Mouse (Mus musculus) forebrain, embryonic 14.5 days (tissue): ENCODE measurements around the gene Cd68. TPM values are rescaled to one million over a fixed set of nuclear protein-coding genes. Genes with fewer than 3 reads are reported as not detected.
"Not testable (repeated sequence)": the region's sequence is repeated elsewhere in the genome, so short reads cannot be mapped to it uniquely, and the experiment has no call there.

Experiments used
- ATAC-seq: fragments of 200-750 bp; cut with Nextera tagmentation; 2 replicates; pipeline ENCODE4 v1.8.0; 2017; ENCODE audit warnings: mild to moderate bottlenecking, moderate library complexity
- DNase-seq: peaks from one replicate; pipeline ENCODE4 v3.0.0-alpha.2; 2015; ENCODE audit warnings: low spot score
- H3K27ac ChIP-seq: fragments of 300-500 bp; sonication (generic); 2 replicates; pipeline ENCODE4 v1.5.1; 2014; ENCODE audit warnings: low read depth, mild to moderate bottlenecking, control low read depth, low read length, moderate library complexity
- H3K27me3 ChIP-seq: fragments of 300-500 bp; sonication (generic); replicated peaks from 2 replicates; pipeline ENCODE4 v1.6.1; 2014; ENCODE audit warnings: low read length, control low read depth, mixed read lengths; ENCODE audit not compliant: control insufficient read depth, insufficient read depth
- H3K36me3 ChIP-seq: fragments of 300-500 bp; sonication (generic); 2 replicates; pipeline ENCODE4 v1.6.1; 2014; ENCODE audit warnings: low read length, control low read depth; ENCODE audit not compliant: control insufficient read depth, insufficient read depth
- H3K4me1 ChIP-seq: fragments of 300-500 bp; sonication (generic); 2 replicates; pipeline ENCODE4 v1.6.1; 2014; ENCODE audit warnings: antibody characterized with exemption, low read length, control low read depth; ENCODE audit not compliant: control insufficient read depth, insufficient read depth
- H3K4me2 ChIP-seq: fragments of 300-500 bp; sonication (generic); 2 replicates; pipeline ENCODE4 v1.6.1; 2014; ENCODE audit warnings: mild to moderate bottlenecking, control low read depth, low read length
- H3K4me3 ChIP-seq: fragments of 300-500 bp; sonication (generic); 2 replicates; pipeline ENCODE4 v1.5.1; 2014; ENCODE audit warnings: low read depth, low read length, control low read depth
- H3K9ac ChIP-seq: fragments of 300-500 bp; sonication (generic); 2 replicates; pipeline ENCODE4 v1.6.1; 2014; ENCODE audit warnings: mild to moderate bottlenecking, low read length, control low read depth, moderate library complexity
- H3K9me3 ChIP-seq: fragments of 300-500 bp; sonication (generic); replicated peaks from 2 replicates; pipeline ENCODE4 v1.6.1; 2016; ENCODE audit warnings: low read length, control low read depth, mixed read lengths; ENCODE audit not compliant: control insufficient read depth
- WGBS: fragments of 180-500 bp; shearing (Covaris S2); extraction: QIAGEN DNeasy Blood & Tissue Kit; methylation state at CpG from one replicate; pipeline ENCODE4 v1.1.7; 2014; 5-methylcytosine and 5-hydroxymethylcytosine counted together
- polyA plus RNA-seq: library from polyadenylated mRNA; unstranded; fragments of >200 nt; fragmentation: Nextera tagmentation; extraction: Ambion mirVana; gene quantifications from 2 replicates; pipeline ENCODE4 v1.2.1, GENCODE M21; 2014

Gene Cd68
- polyA plus RNA-seq, 1 experiment from 2014 or later, result 9.6 TPM

DNA sequence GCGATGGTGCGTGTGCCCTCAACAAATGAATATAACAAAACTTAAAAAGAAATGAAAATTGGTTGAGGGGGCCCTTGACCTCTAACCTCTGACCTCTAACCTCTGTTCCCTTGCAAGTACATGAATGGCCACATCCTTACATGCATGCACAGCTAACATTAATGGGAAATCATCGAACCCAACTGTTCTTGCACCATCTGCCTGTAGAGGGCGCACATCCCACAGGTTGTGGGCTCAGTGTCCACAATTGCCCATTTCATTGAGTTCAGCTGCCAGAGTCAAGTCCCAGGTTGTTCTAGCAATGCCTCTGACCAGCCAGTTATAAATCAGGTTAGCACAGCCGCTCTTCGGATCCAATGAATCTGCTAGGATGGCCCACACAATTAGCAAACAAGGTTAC lies 37.7 kb downstream of the Cd68 start:
- H3K27ac ChIP-seq, result no peak overlapping the region
- H3K4me2 ChIP-seq, result no peak overlapping the region
- no peaks in the 10 kb centered on the region for H3K27me3 ChIP-seq
- WGBS, result 37% methylated on average over 6 of the region's 6 CpGs
- H3K4me3 ChIP-seq, result no peak overlapping the region
- DNase-seq (peak; percentile 83), ATAC-seq (no peak)
- no peak overlapping the region for H3K9ac ChIP-seq
- H3K4me1 ChIP-seq, result no peaks in the 10 kb centered on the region
- H3K36me3 ChIP-seq, result no peaks in the 10 kb centered on the region
- no peaks in the 10 kb centered on the region for H3K9me3 ChIP-seq

DNA sequence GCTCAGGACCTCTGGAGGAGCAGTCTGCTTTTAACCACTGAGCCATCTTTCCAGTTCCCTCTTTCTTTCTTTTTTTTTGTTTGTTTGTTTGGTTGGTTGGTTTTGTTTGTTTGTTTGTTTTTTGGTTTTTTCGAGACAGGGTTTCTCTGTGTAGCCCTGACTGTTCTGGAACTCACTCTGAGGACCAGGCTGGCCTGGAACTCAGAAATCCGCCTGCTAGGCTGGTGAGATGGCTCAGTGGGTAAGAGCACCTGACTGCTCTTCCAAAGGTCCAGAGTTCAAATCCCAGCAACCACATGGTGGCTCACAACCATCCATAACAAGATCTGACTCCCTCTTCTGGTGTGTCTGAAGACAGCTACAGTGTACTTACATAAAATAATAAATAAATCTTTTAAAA lies 41.6 kb downstream of the Cd68 start:
- H3K4me3 ChIP-seq, H3K9ac ChIP-seq, H3K27me3 ChIP-seq, ATAC-seq, H3K9me3 ChIP-seq, H3K4me2 ChIP-seq, DNase-seq, H3K36me3 ChIP-seq, H3K27ac ChIP-seq: not testable (repeated sequence)
- 84% methylated on average over 2 of the region's 2 CpGs for WGBS
- H3K4me1 ChIP-seq, result peaks cover 10% of the 10 kb centered on the region

DNA sequence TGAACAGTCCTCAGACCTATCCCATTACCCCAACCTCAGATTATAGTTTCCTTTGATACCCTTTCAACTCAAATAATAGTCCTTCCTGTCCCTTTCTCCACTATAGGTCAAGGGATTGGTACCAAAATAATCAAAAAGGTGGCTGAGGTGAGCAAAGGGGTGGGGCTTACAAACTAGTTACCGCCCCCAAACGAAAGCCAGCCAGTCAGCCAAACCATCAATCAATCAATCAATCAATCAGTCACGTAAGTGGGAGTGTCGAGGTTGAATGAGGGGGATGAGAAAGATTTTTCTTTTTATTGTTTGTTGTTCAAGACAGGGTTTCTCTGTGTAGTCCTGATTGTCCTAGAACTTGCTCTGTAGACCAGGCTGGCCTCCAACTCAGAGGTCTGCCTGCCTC lies 42.9 kb downstream of the Cd68 start:
- H3K4me2 ChIP-seq, result peak overlapping the region; percentile 77
- peak overlapping the region; percentile 80 for H3K9ac ChIP-seq
- peak overlapping the region; percentile 45 for H3K4me3 ChIP-seq
- no peaks in the 10 kb centered on the region for H3K9me3 ChIP-seq
- ATAC-seq (no peak), DNase-seq (no peak)
- peaks cover 10% of the 10 kb centered on the region for H3K4me1 ChIP-seq
- no peak overlapping the region for H3K27ac ChIP-seq
- no peaks in the 10 kb centered on the region for H3K27me3 ChIP-seq
- WGBS, result 68% methylated on average over 4 of the region's 4 CpGs
- H3K36me3 ChIP-seq, result no peaks in the 10 kb centered on the region

DNA sequence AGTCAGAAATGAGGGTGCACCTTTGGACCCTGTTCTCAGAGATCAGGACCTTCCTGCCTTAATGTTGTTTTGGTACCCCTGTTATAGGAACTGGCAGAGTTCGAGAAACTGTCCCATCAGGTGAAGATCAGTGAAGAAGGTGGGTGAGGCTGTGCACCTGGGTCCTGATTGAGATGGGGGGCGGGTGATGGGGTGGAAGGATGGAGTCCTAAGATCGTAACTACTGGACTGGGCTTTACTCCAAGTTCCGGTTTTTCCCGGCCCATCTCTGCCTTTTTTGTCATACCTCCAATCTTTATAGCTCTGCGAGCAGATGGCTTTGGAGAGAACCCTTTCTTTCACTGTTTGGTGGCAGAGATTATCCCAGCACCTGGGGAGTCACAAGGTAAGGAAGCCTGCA lies 43.5 kb downstream of the Cd68 start:
- ATAC-seq (no peak), DNase-seq (peak; percentile 13)
- WGBS, result 38% methylated on average over 6 of the region's 6 CpGs
- H3K27ac ChIP-seq, result peak overlapping the region; percentile 60; the same call in 1 of the 2 replicates
- H3K4me1 ChIP-seq, result peaks cover 10% of the 10 kb centered on the region
- peak overlapping the region; percentile 77 for H3K4me2 ChIP-seq
- H3K36me3 ChIP-seq, result no peaks in the 10 kb centered on the region
- peak overlapping the region; percentile 80 for H3K9ac ChIP-seq
- no peaks in the 10 kb centered on the region for H3K9me3 ChIP-seq
- H3K4me3 ChIP-seq, result peak overlapping the region; percentile 45
- H3K27me3 ChIP-seq, result no peaks in the 10 kb centered on the region

DNA sequence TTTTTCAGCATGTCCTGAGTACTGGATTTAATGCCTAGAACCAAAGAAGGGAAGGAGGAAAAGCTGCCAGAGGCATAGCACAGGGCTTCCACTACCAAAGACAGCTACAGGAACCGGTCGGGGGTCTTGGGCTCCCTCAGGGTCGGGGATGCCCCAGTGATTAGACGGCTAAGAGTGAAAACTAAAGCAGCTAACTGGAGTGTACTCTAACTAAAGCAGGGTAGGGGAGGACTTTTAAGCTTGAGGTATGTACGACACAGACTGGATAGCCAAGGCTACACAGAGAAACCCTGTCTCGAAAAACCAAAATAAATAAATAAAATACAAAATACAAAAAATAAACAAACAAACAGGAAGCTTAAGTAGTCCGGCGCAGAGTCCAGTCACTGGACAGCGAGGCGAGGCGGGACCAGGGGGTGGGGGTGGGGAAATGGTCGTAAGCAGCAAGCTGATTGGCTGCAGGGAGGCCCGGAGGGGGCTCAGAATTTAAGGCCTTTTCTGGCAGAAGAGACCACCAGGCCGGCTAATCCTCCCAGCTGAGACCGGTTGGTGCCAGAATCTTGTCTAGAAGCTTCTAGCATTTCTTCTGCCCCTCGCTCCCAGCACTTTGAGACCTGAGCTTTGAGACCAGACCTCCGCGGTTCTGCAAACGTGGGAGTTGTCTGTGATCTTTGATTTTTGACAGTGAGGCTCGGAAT lies 44.2 kb downstream of the Cd68 start, which contains the start of gene Sat2:
Gene Sat2 (plus strand): TSS at position 454 of the 698 bp plus-strand sequence.
- ATAC-seq (peak; percentile 92), DNase-seq (peak; percentile 86)
- Histone ChIP-seq H3K9ac (peak within 1 kb of the TSS; percentile 80), H3K36me3 (no peaks in the 10 kb centered on the region), H3K27me3 (no peaks in the 10 kb centered on the region), H3K4me1 (peaks cover 10% of the 10 kb centered on the region), H3K4me2 (peak within 1 kb of the TSS; percentile 77), H3K27ac (peak within 1 kb of the TSS; percentile 60), H3K9me3 (no peaks in the 10 kb centered on the region), H3K4me3 (peak within 1 kb of the TSS; percentile 45)
- under 1% methylated on average over 20 of the region's 20 CpGs for WGBS

DNA sequence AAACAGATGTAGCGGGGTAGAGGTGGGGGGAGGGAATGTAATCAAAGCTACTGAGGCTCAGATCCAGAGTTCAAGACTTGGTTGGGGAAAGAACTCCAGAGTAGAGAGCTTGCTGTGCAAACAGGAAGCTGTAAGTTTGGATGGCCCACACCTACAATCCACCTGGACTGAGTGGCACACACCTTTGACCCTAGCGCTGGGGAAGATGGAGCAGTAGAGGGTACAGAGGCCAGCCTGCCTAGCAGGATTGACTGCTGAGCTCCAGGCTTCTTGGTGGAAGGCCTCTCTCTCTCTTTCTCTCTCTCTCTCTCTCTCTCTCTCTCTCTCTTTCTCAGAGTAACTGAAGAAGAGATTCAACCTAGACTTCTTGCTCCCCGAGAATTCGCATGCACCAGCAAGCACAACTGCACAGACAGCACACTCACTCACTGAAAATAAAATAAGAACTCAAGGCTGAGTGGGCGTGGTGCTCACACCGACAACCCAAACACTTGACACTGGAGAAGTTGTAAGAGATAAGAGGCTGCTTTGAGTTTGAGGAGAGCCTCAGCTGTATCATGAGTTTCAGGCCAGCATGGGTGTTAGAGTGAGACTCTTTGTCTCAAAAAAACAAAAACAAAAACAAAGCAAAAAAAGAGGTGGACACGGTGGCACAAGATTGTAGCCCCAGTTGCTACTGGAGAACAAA lies 45.4 kb downstream of the Cd68 start:
- 87% methylated on average over 7 of the region's 7 CpGs for WGBS
- H3K36me3 ChIP-seq, result no peaks in the 10 kb centered on the region
- no peak overlapping the region for H3K4me2 ChIP-seq

DNA sequence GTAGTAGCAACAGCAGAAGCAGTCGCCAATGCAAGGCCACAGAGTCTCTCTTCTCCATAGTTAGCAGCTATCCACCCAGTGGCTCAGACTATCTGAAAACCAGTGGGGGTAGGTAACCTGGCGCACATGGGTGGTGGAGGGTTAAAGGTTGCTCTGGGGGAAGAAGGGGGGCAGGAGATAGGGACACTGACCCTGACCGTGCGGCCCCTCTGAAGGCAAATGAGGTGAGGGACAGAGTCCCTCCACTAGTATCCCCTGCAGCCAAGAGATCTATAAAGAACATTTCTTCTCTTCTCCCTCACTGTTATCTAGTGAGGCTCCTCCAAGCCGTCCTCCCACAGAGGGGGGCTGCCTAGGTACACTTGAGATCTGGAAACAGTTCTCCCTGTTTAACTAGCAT lies 48.1 kb downstream of the Cd68 start, which contains the start of gene Shbg:
Gene Shbg (minus strand): TSS at position 101 of the 400 bp plus-strand sequence.
- Histone ChIP-seq H3K4me2 (no peak within 1 kb of the TSS), H3K9me3 (no peaks in the 10 kb centered on the region), H3K4me3 (no peak within 1 kb of the TSS), H3K4me1 (peaks cover 11% of the 10 kb centered on the region), H3K36me3 (no peaks in the 10 kb centered on the region), H3K9ac (peak within 1 kb of the TSS; percentile 2; the same call in 1 of the 2 replicates), H3K27me3 (no peaks in the 10 kb centered on the region), H3K27ac (no peak within 1 kb of the TSS)
- WGBS, result 79% methylated on average over 5 of the region's 5 CpGs
- ATAC-seq (no peak), DNase-seq (no peak)

More for the DNA sequence above, 45.4 kb downstream of the Cd68 start:
- Histone ChIP-seq H3K27ac (no peak overlapping the region), H3K4me3 (no peak overlapping the region), H3K4me1 (peaks cover 10% of the 10 kb centered on the region), H3K27me3 (no peaks in the 10 kb centered on the region), H3K9ac (no peak overlapping the region), H3K9me3 (no peaks in the 10 kb centered on the region)
- DNase-seq, result no peak
- no peak for ATAC-seq

DNA sequence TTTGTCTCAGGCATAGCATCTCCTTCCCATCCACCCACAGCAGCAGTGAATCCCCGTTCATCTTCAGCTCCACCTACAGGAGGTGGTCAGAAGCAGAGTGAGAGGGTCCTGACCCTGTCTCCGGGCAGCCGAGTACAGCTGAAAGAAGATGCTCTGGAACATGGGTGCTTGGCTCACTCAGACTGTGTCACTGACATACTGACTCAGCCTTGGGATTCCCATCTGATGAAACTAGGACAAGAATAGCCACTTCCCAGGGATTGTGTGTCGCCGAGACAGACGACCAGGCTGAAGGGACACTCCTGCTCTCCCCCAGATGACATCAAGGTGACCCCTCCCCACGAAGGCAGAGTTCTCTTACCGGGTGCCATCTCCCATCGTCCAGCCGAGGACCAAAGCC lies 49.2 kb downstream of the Cd68 start:
- Histone ChIP-seq H3K9me3 (no peaks in the 10 kb centered on the region), H3K27me3 (no peaks in the 10 kb centered on the region), H3K4me2 (no peak overlapping the region), H3K27ac (no peak overlapping the region), H3K4me3 (no peak overlapping the region), H3K36me3 (no peaks in the 10 kb centered on the region), H3K4me1 (peaks cover 6% of the 10 kb centered on the region; the same call in 1 of the 2 replicates), H3K9ac (peak overlapping the region; percentile 2; the same call in 1 of the 2 replicates)
- DNase-seq, result no peak
- no peak for ATAC-seq
- WGBS, result 48% methylated on average over 10 of the region's 10 CpGs

DNA sequence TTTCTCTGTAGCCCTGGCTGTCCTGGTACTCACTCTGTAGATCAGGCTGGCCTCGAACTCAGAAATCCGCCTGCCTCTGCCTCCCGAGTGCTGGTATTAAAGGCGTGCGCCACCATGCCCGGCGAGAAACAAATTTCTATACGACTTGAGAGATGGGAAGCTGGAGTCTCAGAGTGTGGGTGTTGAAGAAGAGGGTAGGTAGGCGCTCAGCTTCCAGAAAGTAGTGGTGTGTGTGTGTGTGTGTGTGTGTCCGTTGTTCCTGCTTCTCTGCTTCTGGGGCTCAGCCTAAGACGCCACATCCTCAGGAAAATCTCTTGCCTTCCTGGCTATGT lies 51.7 kb downstream of the Cd68 start:
- H3K27ac ChIP-seq, H3K9ac ChIP-seq, H3K4me1 ChIP-seq, ATAC-seq, H3K27me3 ChIP-seq, DNase-seq, H3K4me3 ChIP-seq, H3K36me3 ChIP-seq, H3K9me3 ChIP-seq, H3K4me2 ChIP-seq: not testable (repeated sequence)
- WGBS, result 56% methylated on average over 11 of the region's 11 CpGs
